Mouse (Mus musculus) lung, postnatal 0 days (tissue): Measurements from ENCODE around the gene Amigo2. TPM values are rescaled to one million over a fixed set of nuclear protein-coding genes. Genes with fewer than 3 reads are reported as not detected.

Experiments used
- ATAC-seq: fragments of 200-750 bp; cut with Nextera tagmentation; 2 replicates; pipeline ENCODE4 v1.8.0; 2017; ENCODE audit warnings: moderate library complexity
- DNase-seq: peaks from one replicate; pipeline ENCODE4 v3.0.0-alpha.2; 2016; ENCODE audit warnings: low spot score
- H3K27ac ChIP-seq: fragments of 300-500 bp; sonication (generic); 2 replicates; pipeline ENCODE4 v1.5.1; 2014; ENCODE audit warnings: antibody characterized with exemption, mild to moderate bottlenecking, low read length, mixed read lengths
- H3K27me3 ChIP-seq: fragments of 300-500 bp; sonication (generic); replicated peaks from 2 replicates; pipeline ENCODE4 v1.6.1; 2014; ENCODE audit warnings: low read length, mixed read lengths; ENCODE audit not compliant: insufficient read depth
- H3K36me3 ChIP-seq: fragments of 300-500 bp; sonication (generic); 2 replicates; pipeline ENCODE4 v1.6.1; 2014; ENCODE audit warnings: low read length, mixed read lengths; ENCODE audit not compliant: insufficient read depth
- H3K4me1 ChIP-seq: fragments of 300-500 bp; sonication (generic); 2 replicates; pipeline ENCODE4 v1.6.1; 2014; ENCODE audit warnings: antibody characterized with exemption, low read depth, low read length, mixed read lengths; ENCODE audit not compliant: insufficient read depth
- H3K4me2 ChIP-seq: fragments of 300-500 bp; sonication (generic); replicated peaks from 2 replicates; pipeline ENCODE4 v1.6.1; 2014; ENCODE audit warnings: low read depth, mild to moderate bottlenecking, low read length, moderate library complexity, mixed read lengths
- H3K4me3 ChIP-seq: fragments of 300-500 bp; sonication (generic); 2 replicates; pipeline ENCODE4 v1.5.1; 2014; ENCODE audit warnings: low read depth, low read length
- H3K9ac ChIP-seq: fragments of 300-500 bp; sonication (generic); replicated peaks from 2 replicates; pipeline ENCODE4 v1.6.1; 2014; ENCODE audit warnings: low read depth, mild to moderate bottlenecking
- H3K9me3 ChIP-seq: fragments of 300-500 bp; sonication (generic); 2 replicates; pipeline ENCODE4 v1.6.1; 2016; ENCODE audit warnings: low read length, mixed read lengths
- CTCF ChIP-seq: IDR thresholded peaks from 2 replicates; pipeline ENCODE4 v1.5.1; 2016; ENCODE audit warnings: antibody characterized with exemption, mild to moderate bottlenecking
- EP300 ChIP-seq: IDR thresholded peaks from 2 replicates; pipeline ENCODE4 v1.6.1; 2016; ENCODE audit warnings: antibody characterized with exemption, mild to moderate bottlenecking, control low read depth
- WGBS: fragments of 180-500 bp; shearing (Covaris S2); extraction: QIAGEN DNeasy Blood & Tissue Kit; methylation state at CpG from one replicate; pipeline ENCODE4 v1.1.7; 2014; 5-methylcytosine and 5-hydroxymethylcytosine counted together
- polyA plus RNA-seq: library from polyadenylated mRNA; unstranded; fragments of >200 nt; fragmentation: Nextera tagmentation; extraction: Ambion mirVana; gene quantifications from 2 replicates; pipeline ENCODE4 v1.2.1, GENCODE M21; 2015

The Amigo2 gene
- polyA plus RNA-seq = 12.3 and 12.9 TPM in 2 replicates

DNA sequence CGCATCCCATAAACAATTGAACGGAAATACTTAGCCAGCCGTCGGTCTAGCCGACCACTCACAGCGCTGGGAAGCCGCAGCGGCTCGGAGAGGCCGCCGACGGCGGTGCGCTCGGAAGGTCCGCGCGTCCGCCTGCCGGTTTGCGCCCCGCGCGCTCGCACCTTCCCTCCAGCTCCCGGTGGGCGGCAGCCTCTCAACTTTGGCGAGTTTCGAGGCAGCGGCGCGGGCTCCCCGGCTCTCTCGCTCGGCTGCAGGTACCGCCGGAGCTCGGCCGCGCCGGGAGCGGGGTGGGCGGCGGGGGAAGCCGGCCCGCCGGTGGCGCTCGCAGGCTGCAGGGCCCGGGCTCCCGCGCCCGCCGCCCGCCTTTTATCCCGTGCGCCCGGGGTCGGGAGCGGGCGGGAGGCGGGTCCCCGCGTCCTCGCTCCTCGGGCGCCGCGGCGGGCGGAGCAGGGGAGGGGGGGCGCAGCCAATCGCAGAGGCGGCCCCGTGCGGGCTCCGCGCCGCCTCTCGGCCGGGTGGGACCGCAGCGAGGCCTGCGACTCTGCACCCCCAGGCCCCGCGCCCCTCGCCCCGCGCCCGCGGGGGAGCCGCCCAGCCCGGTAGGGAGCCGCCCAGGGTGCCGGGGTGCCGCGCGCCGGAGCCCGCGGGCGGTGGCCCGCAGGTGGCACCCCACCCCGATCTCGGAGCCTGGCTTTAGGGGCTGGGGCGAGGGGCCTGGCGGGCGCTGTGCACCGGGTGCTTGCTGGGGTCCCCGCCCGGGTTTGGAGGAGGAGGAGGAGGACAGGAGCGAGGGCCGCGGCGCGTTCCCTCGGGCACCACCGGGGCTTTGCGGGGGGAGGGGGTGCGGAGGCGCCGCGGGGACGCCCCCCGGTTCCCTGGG lies at the start of gene Amigo2, which contains the start of gene Pced1b:
Amigo2 (minus strand) TSS at position 377 of the 880 bp plus-strand sequence.
Pced1b (plus strand) TSS at position 197 of the 880 bp plus-strand sequence.
- Histone ChIP-seq H3K9me3 (no peaks in the 10 kb centered on the region), H3K4me3 (peak within 1 kb of the TSS; percentile 90), H3K36me3 (no peaks in the 10 kb centered on the region), H3K27me3 (no peaks in the 10 kb centered on the region), H3K4me2 (peak within 1 kb of the TSS; percentile 88), H3K9ac (peak within 1 kb of the TSS; percentile 97), H3K27ac (peak within 1 kb of the TSS; percentile 97), H3K4me1 (no peaks in the 10 kb centered on the region)
- peak; percentile 87 for ATAC-seq
- TF ChIP-seq CTCF (peak; percentile 43), EP300 (no peak)
- WGBS = 1% methylated on average over 83 of the region's 125 CpGs
- peak; percentile 71 for DNase-seq

DNA sequence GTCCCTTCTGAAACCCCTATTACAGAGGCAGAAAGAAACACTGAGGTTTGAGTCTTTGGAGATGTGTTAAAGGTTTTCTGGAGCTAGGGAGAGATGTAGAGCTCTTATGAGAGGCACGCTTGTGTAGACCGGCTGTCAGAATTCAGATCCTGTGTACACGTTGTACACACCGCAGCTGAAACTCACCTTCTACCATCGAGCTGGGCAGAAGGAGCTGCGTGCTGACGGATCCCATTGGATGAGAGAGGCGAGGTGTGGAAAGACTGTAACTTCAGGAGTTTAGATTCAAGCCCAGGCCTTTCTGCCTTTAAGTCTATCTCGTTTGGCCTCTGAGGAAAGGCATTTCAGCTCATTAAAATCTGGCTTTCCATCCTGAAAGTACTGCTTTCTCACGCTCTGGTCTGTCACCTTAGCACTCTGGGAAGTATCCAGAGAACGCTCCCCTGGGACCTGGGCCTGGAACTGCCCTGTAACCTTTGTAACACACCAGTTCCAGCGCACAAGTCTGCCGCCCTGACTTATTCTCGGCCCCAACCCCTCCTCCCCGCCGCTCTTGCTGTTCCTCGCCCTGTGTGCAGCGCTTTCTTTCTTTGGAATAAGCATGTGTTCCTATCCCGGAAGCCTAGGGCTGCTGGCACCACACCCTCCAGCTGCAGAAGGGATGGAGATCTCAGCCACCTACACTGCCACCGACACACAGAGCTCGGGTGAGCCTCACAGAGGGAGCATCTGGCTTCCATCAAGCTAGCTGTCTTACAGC lies 44.4 kb upstream of the Amigo2 start:
- 83% methylated on average over 21 of the region's 21 CpGs for WGBS
- Histone ChIP-seq H3K9me3 (no peaks in the 10 kb centered on the region), H3K27ac (no peak overlapping the region), H3K4me3 (no peak overlapping the region), H3K36me3 (peaks cover 5% of the 10 kb centered on the region; the same call in 1 of the 2 replicates), H3K9ac (no peak overlapping the region), H3K4me2 (no peak overlapping the region), H3K27me3 (no peaks in the 10 kb centered on the region), H3K4me1 (no peaks in the 10 kb centered on the region)
- no peak for TF ChIP-seq CTCF
- no peak for TF ChIP-seq EP300
- DNase-seq = no peak
- ATAC-seq = no peak

GRCm38 (mm10) chr15:97290351-97290750 lies 43.3 kb upstream of the Amigo2 start:
- TF ChIP-seq EP300 (no peak), CTCF (no peak)
- DNase-seq (no peak), ATAC-seq (no peak)
- Histone ChIP-seq H3K4me2 (no peak overlapping the region), H3K4me3 (no peak overlapping the region), H3K27ac (no peak overlapping the region), H3K9ac (no peak overlapping the region), H3K36me3 (peaks cover 5% of the 10 kb centered on the region; the same call in 1 of the 2 replicates), H3K4me1 (no peaks in the 10 kb centered on the region), H3K27me3 (no peaks in the 10 kb centered on the region), H3K9me3 (no peaks in the 10 kb centered on the region)
- 91% methylated on average over 6 of the region's 6 CpGs for WGBS

GRCm38 (mm10) chr15:97289176-97289575 lies 42.1 kb upstream of the Amigo2 start:
- DNase-seq (peak; percentile 21), ATAC-seq (no peak)
- peaks cover 5% of the 10 kb centered on the region; the same call in 1 of the 2 replicates for H3K36me3 ChIP-seq
- H3K4me2 ChIP-seq = no peak overlapping the region
- H3K4me3 ChIP-seq = no peak overlapping the region
- no peaks in the 10 kb centered on the region for H3K4me1 ChIP-seq
- no peak overlapping the region for H3K9ac ChIP-seq
- TF ChIP-seq CTCF (no peak), EP300 (no peak)
- 52% methylated on average over 4 of the region's 4 CpGs for WGBS
- no peaks in the 10 kb centered on the region for H3K27me3 ChIP-seq
- H3K27ac ChIP-seq = no peak overlapping the region
- no peaks in the 10 kb centered on the region for H3K9me3 ChIP-seq

DNA sequence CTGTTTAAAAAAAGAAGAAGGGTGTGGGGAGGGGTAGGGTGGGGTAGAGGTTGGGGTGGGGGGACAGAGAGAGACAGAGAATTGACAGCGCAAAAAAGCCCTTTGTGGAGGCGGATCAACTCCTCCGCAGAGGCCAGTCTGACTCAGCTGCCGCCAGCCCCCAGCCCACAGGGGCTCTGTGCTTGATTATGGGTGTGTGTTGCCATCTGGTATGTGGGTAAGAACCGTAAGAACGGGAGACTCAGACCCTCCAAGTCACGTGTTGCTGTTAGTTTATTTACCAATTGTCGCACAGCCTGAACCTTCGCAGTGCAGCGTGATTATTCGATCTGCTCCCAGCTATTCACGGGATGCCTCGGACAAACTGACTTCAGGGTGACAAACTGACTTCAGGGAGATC lies 41.6 kb upstream of the Amigo2 start:
- Histone ChIP-seq H3K36me3 (peaks cover 5% of the 10 kb centered on the region; the same call in 1 of the 2 replicates), H3K27ac (no peak overlapping the region), H3K4me1 (no peaks in the 10 kb centered on the region), H3K9me3 (no peaks in the 10 kb centered on the region), H3K27me3 (no peaks in the 10 kb centered on the region), H3K9ac (no peak overlapping the region), H3K4me3 (no peak overlapping the region), H3K4me2 (no peak overlapping the region)
- WGBS = 62% methylated on average over 13 of the region's 13 CpGs
- peak; percentile 4 for DNase-seq
- no peak for ATAC-seq
- TF ChIP-seq CTCF (no peak), EP300 (no peak)
